Mouse (Mus musculus) midbrain, embryonic 11.5 days (tissue): ENCODE data around the gene Ggact. TPM values are rescaled to one million over a fixed set of nuclear protein-coding genes. Genes with fewer than 3 reads are reported as not detected.

ENCODE experiments used
- ATAC-seq: fragments of 200-750 bp; cut with Nextera tagmentation; 2 replicates; pipeline ENCODE4 v1.8.0; 2017; ENCODE audit warnings: moderate TSS enrichment, moderate library complexity; ENCODE audit not compliant: low FRiP score
- DNase-seq: peaks from one replicate; pipeline ENCODE4 v3.0.0; 2015; ENCODE audit warnings: low spot score; ENCODE audit errors: missing footprints
- H3K27ac ChIP-seq: fragments of 300-500 bp; sonication (generic); 2 replicates; pipeline ENCODE4 v1.5.1; 2014; ENCODE audit warnings: low read depth, low read length
- H3K27me3 ChIP-seq: fragments of 300-500 bp; sonication (generic); 2 replicates; pipeline ENCODE4 v1.6.1; 2014; ENCODE audit warnings: mild to moderate bottlenecking, low read length, moderate library complexity, mixed read lengths; ENCODE audit not compliant: control insufficient read depth, insufficient read depth
- H3K36me3 ChIP-seq: fragments of 300-500 bp; sonication (generic); 2 replicates; pipeline ENCODE4 v1.6.1; 2014; ENCODE audit warnings: mild to moderate bottlenecking, low read length, moderate library complexity, mixed read lengths; ENCODE audit not compliant: control insufficient read depth, insufficient read depth
- H3K4me1 ChIP-seq: fragments of 300-500 bp; sonication (generic); 2 replicates; pipeline ENCODE4 v1.6.1; 2014; ENCODE audit warnings: low read length; ENCODE audit not compliant: control insufficient read depth, insufficient read depth
- H3K4me2 ChIP-seq: fragments of 300-500 bp; sonication (generic); 2 replicates; pipeline ENCODE4 v1.6.1; 2014; ENCODE audit warnings: mild to moderate bottlenecking, moderate library complexity
- H3K4me3 ChIP-seq: fragments of 300-500 bp; sonication (generic); 2 replicates; pipeline ENCODE4 v1.5.1; 2014; ENCODE audit warnings: low read depth, low read length
- H3K9ac ChIP-seq: fragments of 300-500 bp; sonication (generic); 2 replicates; pipeline ENCODE4 v1.6.1; 2014; ENCODE audit warnings: low read length
- H3K9me3 ChIP-seq: fragments of 300-500 bp; sonication (generic); 2 replicates; pipeline ENCODE4 v1.6.1; 2016; ENCODE audit warnings: low read length; ENCODE audit not compliant: control insufficient read depth
- WGBS: fragments of 180-500 bp; shearing (Covaris S2); extraction: QIAGEN DNeasy Blood & Tissue Kit; methylation state at CpG from one replicate; pipeline ENCODE4 v1.1.7; 2014; 5-methylcytosine and 5-hydroxymethylcytosine counted together
- polyA plus RNA-seq: library from polyadenylated mRNA; unstranded; fragments of >200 nt; fragmentation: Nextera tagmentation; extraction: Ambion mirVana; gene quantifications from 2 replicates; pipeline ENCODE4 v1.2.1, GENCODE M21; 2014

Gene Ggact
- polyA plus RNA-seq, 1 experiment from 2014 or later = 5.5 TPM

DNA sequence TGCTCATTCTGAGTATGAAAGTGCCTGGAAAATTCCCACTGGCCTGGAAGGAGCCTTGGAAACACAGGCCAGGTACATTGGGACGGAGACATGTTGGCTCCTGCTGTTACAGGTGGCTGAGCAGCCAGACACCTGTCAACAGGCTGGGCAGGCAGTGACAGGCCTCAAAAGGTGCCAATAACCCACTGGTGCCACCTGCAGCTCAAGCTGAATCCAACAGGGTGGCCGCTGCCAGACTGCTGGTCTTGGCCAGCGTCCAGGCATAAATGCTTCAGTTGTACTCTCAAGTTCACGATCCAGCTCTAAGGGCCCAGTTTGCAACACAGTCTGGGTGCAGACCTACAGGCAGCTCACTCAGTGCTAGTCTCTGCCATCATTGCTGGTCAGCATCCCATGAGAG is 10.7 kb downstream of the Ggact start:
- no peak overlapping the region for H3K4me3 ChIP-seq
- no peak overlapping the region for H3K9ac ChIP-seq
- no peaks in the 10 kb centered on the region for H3K4me1 ChIP-seq
- ATAC-seq (no peak), DNase-seq (no peak)
- no peaks in the 10 kb centered on the region for H3K27me3 ChIP-seq
- 84% methylated on average over 4 of the region's 4 CpGs for WGBS
- no peak overlapping the region for H3K4me2 ChIP-seq
- H3K9me3 ChIP-seq = no peaks in the 10 kb centered on the region; the same call in 1 of the 2 replicates
- H3K27ac ChIP-seq = no peak overlapping the region
- no peaks in the 10 kb centered on the region for H3K36me3 ChIP-seq

GRCm38 (mm10) chr14:122902136-122902535 is 11.4 kb downstream of the Ggact start:
- Histone ChIP-seq H3K9ac (no peak overlapping the region), H3K4me3 (no peak overlapping the region), H3K27ac (no peak overlapping the region), H3K27me3 (no peaks in the 10 kb centered on the region), H3K4me1 (no peaks in the 10 kb centered on the region), H3K36me3 (no peaks in the 10 kb centered on the region), H3K4me2 (no peak overlapping the region), H3K9me3 (no peaks in the 10 kb centered on the region; the same call in 1 of the 2 replicates)
- ATAC-seq (no peak), DNase-seq (no peak)
- WGBS = 70% methylated on average over 2 of the region's 2 CpGs

DNA sequence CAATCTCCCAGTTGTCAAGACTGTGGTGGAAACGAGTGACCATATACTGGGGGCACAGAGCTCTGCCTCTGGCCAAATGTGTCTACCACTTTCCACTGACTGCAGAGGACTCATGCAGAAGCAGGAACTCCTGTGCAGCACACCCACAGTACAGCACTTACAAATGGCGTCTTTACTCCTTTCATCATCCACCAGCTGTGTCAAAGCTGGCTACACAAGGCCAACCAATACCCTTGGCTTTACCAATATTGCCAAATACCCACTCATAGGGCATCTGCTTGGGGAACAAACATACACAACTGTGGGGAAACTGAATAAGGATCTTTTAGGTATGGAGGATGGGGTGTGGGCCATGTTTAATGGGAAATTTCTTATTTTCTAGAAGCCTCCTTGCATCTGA is 11.8 kb downstream of the Ggact start:
- Histone ChIP-seq H3K36me3 (no peaks in the 10 kb centered on the region), H3K9ac (no peak overlapping the region), H3K9me3 (no peaks in the 10 kb centered on the region), H3K4me2 (no peak overlapping the region), H3K4me1 (no peaks in the 10 kb centered on the region), H3K4me3 (no peak overlapping the region), H3K27ac (no peak overlapping the region), H3K27me3 (no peaks in the 10 kb centered on the region)
- ATAC-seq (no peak), DNase-seq (no peak)
- 80% methylated on average over 2 of the region's 2 CpGs for WGBS

- Histone ChIP-seq H3K4me3 (no peak overlapping the region), H3K27ac (no peak overlapping the region), H3K4me1 (no peaks in the 10 kb centered on the region), H3K27me3 (no peaks in the 10 kb centered on the region), H3K9me3 (no peaks in the 10 kb centered on the region), H3K36me3 (no peaks in the 10 kb centered on the region), H3K9ac (no peak overlapping the region), H3K4me2 (no peak overlapping the region)
- ATAC-seq (no peak), DNase-seq (no peak)
- 82% methylated on average over 3 of the region's 3 CpGs for WGBS
Measured at GRCm38 (mm10) chr14:122901177-122901576, 12.4 kb downstream of the Ggact start.

DNA sequence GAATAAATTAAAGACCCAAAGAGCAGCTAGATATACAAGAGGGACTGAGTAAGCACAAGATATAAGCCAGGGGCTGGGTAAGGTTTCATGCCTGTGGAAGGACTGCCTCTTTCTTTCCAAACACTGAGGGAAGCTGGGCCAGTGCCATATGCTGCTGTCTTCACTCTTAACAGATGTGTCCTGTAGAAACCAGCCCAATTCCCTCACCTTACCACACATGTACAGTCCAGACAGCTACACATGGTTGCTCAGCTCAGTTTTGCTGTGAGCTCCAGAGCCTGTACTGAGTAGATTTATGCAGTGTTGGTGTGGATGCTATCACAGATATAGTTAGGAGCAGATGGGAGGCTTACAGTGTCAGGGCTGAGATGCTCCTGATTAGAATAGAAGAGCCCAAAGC is 12.9 kb downstream of the Ggact start:
- Histone ChIP-seq H3K27ac (no peak overlapping the region), H3K27me3 (no peaks in the 10 kb centered on the region), H3K4me2 (no peak overlapping the region), H3K36me3 (no peaks in the 10 kb centered on the region), H3K9ac (no peak overlapping the region), H3K4me1 (no peaks in the 10 kb centered on the region), H3K4me3 (no peak overlapping the region), H3K9me3 (no peaks in the 10 kb centered on the region)
- DNase-seq (no peak), ATAC-seq (no peak)

GRCm38 (mm10) chr14:122898550-122898949 is 15.0 kb downstream of the Ggact start:
- no peak overlapping the region for H3K4me2 ChIP-seq
- H3K9me3 ChIP-seq = no peaks in the 10 kb centered on the region
- no peak overlapping the region for H3K9ac ChIP-seq
- no peak for DNase-seq
- no peak overlapping the region for H3K4me3 ChIP-seq
- H3K27ac ChIP-seq = no peak overlapping the region
- no peak for ATAC-seq
- no peaks in the 10 kb centered on the region for H3K4me1 ChIP-seq
- no peaks in the 10 kb centered on the region for H3K36me3 ChIP-seq
- no peaks in the 10 kb centered on the region for H3K27me3 ChIP-seq

GRCm38 (mm10) chr14:122896106-122896505 is 17.5 kb downstream of the Ggact start:
- no peak for DNase-seq
- H3K4me2 ChIP-seq = no peak overlapping the region
- H3K4me3 ChIP-seq = no peak overlapping the region
- no peaks in the 10 kb centered on the region for H3K36me3 ChIP-seq
- no peak overlapping the region for H3K9ac ChIP-seq
- ATAC-seq = no peak
- H3K9me3 ChIP-seq = no peaks in the 10 kb centered on the region
- H3K27me3 ChIP-seq = no peaks in the 10 kb centered on the region
- WGBS = 97% methylated on average over 1 of the region's 1 CpGs
- H3K4me1 ChIP-seq = no peaks in the 10 kb centered on the region
- no peak overlapping the region for H3K27ac ChIP-seq

DNA sequence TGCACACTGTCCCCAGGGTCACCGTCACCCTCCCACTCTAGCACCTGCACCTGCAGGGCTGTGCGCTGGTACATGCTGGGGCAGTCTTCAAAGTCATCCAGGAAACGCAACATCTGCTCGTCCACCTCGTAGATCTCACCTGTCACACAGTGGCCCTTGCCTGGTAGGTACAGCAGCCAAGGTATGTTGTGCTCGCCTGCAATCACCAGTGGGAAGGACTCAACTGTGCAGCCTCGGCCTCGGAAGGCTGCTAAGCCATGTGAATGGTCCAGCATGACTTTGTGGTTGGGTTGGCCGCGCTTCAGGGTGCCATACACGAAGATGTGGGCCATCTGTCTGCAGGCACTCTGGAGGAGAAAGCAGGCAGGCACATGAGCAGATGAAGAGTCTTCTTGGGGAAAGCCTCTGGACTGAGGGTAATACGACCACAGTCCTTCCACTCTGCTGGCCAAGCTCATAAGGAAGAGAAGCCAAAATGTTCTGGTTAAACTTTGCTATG is 22.0 kb downstream of the Ggact start:
- H3K27me3 ChIP-seq = no peaks in the 10 kb centered on the region
- H3K4me2 ChIP-seq = no peak overlapping the region
- H3K9me3 ChIP-seq = no peaks in the 10 kb centered on the region
- DNase-seq = no peak
- no peaks in the 10 kb centered on the region for H3K4me1 ChIP-seq
- WGBS = 93% methylated on average over 12 of the region's 12 CpGs
- no peak overlapping the region for H3K9ac ChIP-seq
- no peak overlapping the region for H3K4me3 ChIP-seq
- no peak for ATAC-seq
- H3K27ac ChIP-seq = no peak overlapping the region
- H3K36me3 ChIP-seq = no peaks in the 10 kb centered on the region

GRCm38 (mm10) chr14:122888480-122888872 is 25.1 kb downstream of the Ggact start:
- Histone ChIP-seq H3K27ac (no peak overlapping the region), H3K9ac (no peak overlapping the region), H3K36me3 (no peaks in the 10 kb centered on the region), H3K4me3 (no peak overlapping the region), H3K4me2 (no peak overlapping the region), H3K4me1 (peaks cover 7% of the 10 kb centered on the region), H3K9me3 (no peaks in the 10 kb centered on the region), H3K27me3 (no peaks in the 10 kb centered on the region)
- no peak for DNase-seq
- 97% methylated on average over 1 of the region's 1 CpGs for WGBS
- ATAC-seq = no peak
